Mouse (Mus musculus): ENCODE data around the gene Gsk3a. TPM values are rescaled to one million over a fixed set of nuclear protein-coding genes. Genes with fewer than 3 reads are reported as not detected.
A peak's percentile ranks its signal among the peaks of the same experiment; 100 is the strongest.

Gsk3a gene
- total RNA-seq, 2 experiments from 2014 or later: 74.7 to 97.9 TPM

GRCm38 (mm10) chr7:25232101-25232648 is 5.5 kb downstream of the Gsk3a start:
- ATAC-seq (replicated peaks; ENCODE audit: low FRiP score, low TSS enrichment, poor library complexity, severe bottlenecking): no peak

GRCm38 (mm10) chr7:25230690-25231285 is 6.9 kb downstream of the Gsk3a start:
- ATAC-seq (replicated peaks; ENCODE audit: low FRiP score, low TSS enrichment, poor library complexity, severe bottlenecking): no peak

GRCm38 (mm10) chr7:25227523-25228300 is 9.9 kb downstream of the Gsk3a start:
- no peak for ATAC-seq (replicated peaks; ENCODE audit: low FRiP score, low TSS enrichment, poor library complexity, severe bottlenecking)

- ATAC-seq (replicated peaks; ENCODE audit: low FRiP score, low TSS enrichment, poor library complexity, severe bottlenecking): no peak
Measured at GRCm38 (mm10) chr7:25222275-25222967, 15.2 kb downstream of the Gsk3a start.

GRCm38 (mm10) chr7:25221102-25221883 is 16.4 kb downstream of the Gsk3a start, which contains the start of gene Zfp526:
Zfp526 (plus strand) TSS chr7:25221425.
- peak; percentile 63 for ATAC-seq (replicated peaks; ENCODE audit: low FRiP score, low TSS enrichment, poor library complexity, severe bottlenecking)

- ATAC-seq (replicated peaks; ENCODE audit: low FRiP score, low TSS enrichment, poor library complexity, severe bottlenecking): peak; percentile 31
Measured at GRCm38 (mm10) chr7:25220457-25221101, 17.1 kb downstream of the Gsk3a start, which contains the start of gene Dedd2. Dedd2 (minus strand) TSS chr7:25220615.

GRCm38 (mm10) chr7:25219756-25220456 is 17.7 kb downstream of the Gsk3a start:
- peak; percentile 50 for ATAC-seq (replicated peaks; ENCODE audit: low FRiP score, low TSS enrichment, poor library complexity, severe bottlenecking)

GRCm38 (mm10) chr7:25219416-25219750 is 18.3 kb downstream of the Gsk3a start:
- ATAC-seq (replicated peaks; ENCODE audit: low FRiP score, low TSS enrichment, poor library complexity, severe bottlenecking): 0 out of 2 replicates have a peak, but pooled peaks have one; percentile 0

- ATAC-seq (replicated peaks; ENCODE audit: low FRiP score, low TSS enrichment, poor library complexity, severe bottlenecking): peak; percentile 18; the same call in 1 of the 2 replicates
Measured at GRCm38 (mm10) chr7:25218705-25219415, 18.8 kb downstream of the Gsk3a start.

DNA sequence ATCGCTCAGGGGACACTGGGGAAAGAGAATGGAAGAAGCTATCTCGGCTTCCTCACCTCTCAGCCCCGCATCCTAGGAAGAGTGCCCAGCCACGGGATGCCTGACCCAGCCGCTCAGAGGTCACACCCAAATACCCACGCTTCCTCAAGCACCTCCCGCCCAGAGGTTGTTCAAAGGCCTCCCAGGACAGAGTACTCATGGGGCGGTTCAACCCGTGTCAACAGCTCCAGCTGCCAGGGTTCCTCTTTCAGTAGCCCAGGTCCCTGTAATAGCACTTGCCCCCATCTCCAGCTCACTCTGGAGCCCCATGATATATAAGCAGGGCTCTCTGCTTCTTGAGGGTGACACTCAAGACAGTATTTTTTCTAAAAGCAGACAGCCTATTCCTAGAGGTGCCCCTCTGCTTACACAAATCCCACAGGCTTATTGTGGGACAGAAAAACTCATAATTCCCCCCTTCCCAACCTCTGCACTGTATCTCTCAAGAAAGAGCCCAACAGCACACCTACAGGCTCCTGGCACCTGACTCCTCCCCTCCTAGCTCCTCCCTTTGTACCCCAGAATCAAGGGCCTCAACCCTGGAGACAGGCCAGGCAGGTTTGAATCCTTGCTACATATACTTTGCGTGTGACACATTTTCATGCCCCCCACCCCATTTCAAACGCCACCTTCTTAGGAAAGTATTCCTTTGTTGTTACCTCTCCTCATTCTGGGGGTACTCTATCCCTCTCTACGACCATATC is 19.8 kb downstream of the Gsk3a start:
- ATAC-seq (replicated peaks; ENCODE audit: low FRiP score, low TSS enrichment, poor library complexity, severe bottlenecking): no peak

GRCm38 (mm10) chr7:25214172-25214571 is 23.5 kb downstream of the Gsk3a start:
- ATAC-seq (replicated peaks; ENCODE audit: low FRiP score, low TSS enrichment, poor library complexity, severe bottlenecking): no peak

GRCm38 (mm10) chr7:25213099-25213498 is 24.6 kb downstream of the Gsk3a start:
- 0 out of 2 replicates have a peak, but pooled peaks have one; percentile 25 for ATAC-seq (replicated peaks; ENCODE audit: low FRiP score, low TSS enrichment, poor library complexity, severe bottlenecking)

DNA sequence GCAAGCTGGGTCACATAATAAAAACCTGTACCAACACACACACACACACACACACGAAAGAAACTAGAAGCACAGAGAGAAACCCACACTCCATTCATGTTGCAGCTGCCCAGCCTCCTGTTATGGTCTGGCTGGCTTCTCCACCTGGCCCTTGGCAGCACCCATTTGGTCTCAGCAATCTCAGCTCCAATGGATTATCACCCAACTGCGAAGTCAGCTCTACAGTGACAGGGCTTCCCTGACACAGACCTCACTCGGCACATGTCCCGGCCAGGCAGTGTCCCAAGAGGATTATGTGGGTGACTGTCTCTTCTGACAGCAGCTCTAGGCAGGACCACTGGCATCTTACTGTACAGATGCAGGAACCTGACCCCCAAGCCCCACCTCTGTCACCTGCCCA is 27.2 kb downstream of the Gsk3a start:
- ATAC-seq (replicated peaks; ENCODE audit: low FRiP score, low TSS enrichment, poor library complexity, severe bottlenecking): no peak

DNA sequence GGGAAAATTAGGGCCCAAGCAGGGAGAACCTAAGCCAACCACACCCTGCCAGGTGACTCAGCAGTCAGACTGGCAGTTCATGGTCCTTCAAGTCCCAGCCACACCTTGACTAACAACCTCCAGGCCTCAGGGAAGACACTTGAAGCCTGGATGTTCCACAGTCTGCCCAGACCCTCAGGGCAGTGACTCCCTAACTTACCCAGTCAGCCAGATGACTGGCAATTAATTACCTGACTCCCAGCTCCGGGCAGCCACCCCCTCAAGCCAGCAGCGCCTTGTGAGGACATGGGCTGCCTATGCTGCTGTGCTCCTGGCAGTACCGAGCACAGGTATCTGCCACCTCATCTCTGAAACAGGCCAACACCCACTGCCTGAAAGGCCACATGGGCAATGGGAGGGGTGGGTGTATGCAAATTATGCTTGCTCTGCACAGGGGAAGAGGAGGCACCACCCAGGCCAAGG is 28.5 kb downstream of the Gsk3a start:
- peak; percentile 50 for ATAC-seq (replicated peaks; ENCODE audit: low FRiP score, low TSS enrichment, poor library complexity, severe bottlenecking)

- no peak for ATAC-seq (replicated peaks; ENCODE audit: low FRiP score, low TSS enrichment, poor library complexity, severe bottlenecking)
Measured at GRCm38 (mm10) chr7:25206094-25206830, 31.4 kb downstream of the Gsk3a start.
